Mouse (Mus musculus): ENCODE results near the gene Atoh8.

- no peak for TF ChIP-seq CEBPB (IDR thresholded peaks at IDR 0.05; ENCODE audit: low read depth)
- no peak for TF ChIP-seq USF1 (IDR thresholded peaks at IDR 0.05; ENCODE audit: low read depth)
- TF ChIP-seq CTCF (IDR thresholded peaks at IDR 0.05; ENCODE audit: control insufficient read depth, insufficient read depth, insufficient read length) = no peak
- TF ChIP-seq MAX (IDR thresholded peaks at IDR 0.05) = no peak
- no peak for TF ChIP-seq FOSL1 (IDR thresholded peaks at IDR 0.05; ENCODE audit: insufficient read depth, low read length, poor library complexity, severe bottlenecking)
These were observed 64.0 kb downstream of the Atoh8 start for GRCm38 (mm10) chr6:72171391-72171790.
